Mouse (Mus musculus) megakaryocyte progenitor cell, adult 5-6 weeks (primary cell): ENCODE results near the gene Irf3. TPM values are rescaled to one million over a fixed set of nuclear protein-coding genes. Genes with fewer than 3 reads are reported as not detected.

Experiments
- total RNA-seq, 2 experiments: library from RNA; stranded (forward) in 1 of 2; stranded (reverse) in 1 of 2; fragments of 157-497, 149-512 nt in 1 of 2; fragments of 200-1000 nt in 1 of 2; gene quantifications; 2 replicates each; pipeline versions ENCODE4 v1.2.3 to v1.2.4; 2015 to 2017

Irf3 gene
- total RNA-seq, 2 experiments from 2014 or later = 70.4 to 79.5 TPM

Other genes starting within 250 kb of the Irf3 start
Only the 30 nearest of the 37 such genes appear.
- 39.8 and 47.3 TPM in 2 replicates for gene Nup62, start 181.6 kb upstream of the Irf3 start, total RNA-seq (2015)
- 126 and 140 TPM in 2 replicates for gene Nup62, start 181.6 kb upstream of the Irf3 start, total RNA-seq (2017)
- 0.17 and 1.0 TPM in 2 replicates for gene Il4i1, start 181.3 kb upstream of the Irf3 start, total RNA-seq (2015)
- 0.17 and 0.25 TPM in 2 replicates for gene Il4i1, start 181.3 kb upstream of the Irf3 start, total RNA-seq (2017)
- 4.0 and 4.8 TPM in 2 replicates for gene Atf5, start 181.0 kb upstream of the Irf3 start, total RNA-seq (2015)
- 1.5 and 1.9 TPM in 2 replicates for gene Atf5, start 181.0 kb upstream of the Irf3 start, total RNA-seq (2017)
- gene Akt1s1, start 148.7 kb upstream of the Irf3 start, total RNA-seq (2015) = 8.0 and 10.4 TPM in 2 replicates
- gene Akt1s1, start 148.7 kb upstream of the Irf3 start, total RNA-seq (2017) = 23.9 and 24.9 TPM in 2 replicates
- gene Tbc1d17, start 148.6 kb upstream of the Irf3 start, total RNA-seq (2015) = 15.2 and 19.2 TPM in 2 replicates
- gene Tbc1d17, start 148.6 kb upstream of the Irf3 start, total RNA-seq (2017) = 13.6 and 13.8 TPM in 2 replicates
- gene Pnkp, start 140.5 kb upstream of the Irf3 start, total RNA-seq (2015) = 43.4 and 49.9 TPM in 2 replicates
- gene Pnkp, start 140.5 kb upstream of the Irf3 start, total RNA-seq (2017) = 60.7 and 69.8 TPM in 2 replicates
- 55.3 and 63.9 TPM in 2 replicates for gene Ptov1, start 127.9 kb upstream of the Irf3 start, total RNA-seq (2015)
- 25.5 and 41.5 TPM in 2 replicates for gene Ptov1, start 127.9 kb upstream of the Irf3 start, total RNA-seq (2017)
- gene Med25, start 104.9 kb upstream of the Irf3 start, total RNA-seq (2015) = 26.0 and 36.8 TPM in 2 replicates
- gene Med25, start 104.9 kb upstream of the Irf3 start, total RNA-seq (2017) = 11.4 and 14.5 TPM in 2 replicates
- 9.8 and 10.6 TPM in 2 replicates for gene Fuz, start 101.6 kb upstream of the Irf3 start, total RNA-seq (2015)
- 16.6 and 19.9 TPM in 2 replicates for gene Fuz, start 101.6 kb upstream of the Irf3 start, total RNA-seq (2017)
- gene Ap2a1, start 68.2 kb upstream of the Irf3 start, total RNA-seq (2015) = 36.1 and 40.4 TPM in 2 replicates
- 25.8 and 39.8 TPM in 2 replicates for gene Ap2a1, start 68.2 kb upstream of the Irf3 start, total RNA-seq (2017)
- not detected in 2 replicates for gene Tsks, start 54.4 kb upstream of the Irf3 start, total RNA-seq (2015)
- not detected in 2 replicates for gene Tsks, start 54.4 kb upstream of the Irf3 start, total RNA-seq (2017)
- gene Cpt1c, start 22.8 kb upstream of the Irf3 start, total RNA-seq (2015) = 0.42 and 0.54 TPM in 2 replicates
- 0.25 and 1.6 TPM in 2 replicates for gene Cpt1c, start 22.8 kb upstream of the Irf3 start, total RNA-seq (2017)
- gene Prmt1, start 11.1 kb upstream of the Irf3 start, total RNA-seq (2015) = 147 and 153 TPM in 2 replicates
- gene Prmt1, start 11.1 kb upstream of the Irf3 start, total RNA-seq (2017) = 113 and 135 TPM in 2 replicates
- 22.6 and 25.9 TPM in 2 replicates for gene Bcl2l12, start 1.1 kb downstream of the Irf3 start, total RNA-seq (2015)
- 26.2 and 28.0 TPM in 2 replicates for gene Bcl2l12, start 1.1 kb downstream of the Irf3 start, total RNA-seq (2017)
- gene Scaf1, start 18.7 kb downstream of the Irf3 start, total RNA-seq (2015) = 19.5 and 21.9 TPM in 2 replicates
- gene Scaf1, start 18.7 kb downstream of the Irf3 start, total RNA-seq (2017) = 8.7 and 11.2 TPM in 2 replicates
- 4.8 and 6.1 TPM in 2 replicates for gene Rras, start 20.3 kb downstream of the Irf3 start, total RNA-seq (2015)
- gene Rras, start 20.3 kb downstream of the Irf3 start, total RNA-seq (2017) = 1.1 TPM in 1 of 2 replicates, not detected in the other
- gene Prr12, start 55.2 kb downstream of the Irf3 start, total RNA-seq (2015) = 20.5 and 21.7 TPM in 2 replicates
- 2.8 and 4.0 TPM in 2 replicates for gene Prr12, start 55.2 kb downstream of the Irf3 start, total RNA-seq (2017)
- gene Nosip, start 64.8 kb downstream of the Irf3 start, total RNA-seq (2015) = 39.7 and 45.0 TPM in 2 replicates
- gene Nosip, start 64.8 kb downstream of the Irf3 start, total RNA-seq (2017) = 46.8 and 49.2 TPM in 2 replicates
- gene Prrg2, start 65.0 kb downstream of the Irf3 start, total RNA-seq (2015) = 2.6 and 4.7 TPM in 2 replicates
- 3.0 and 4.2 TPM in 2 replicates for gene Prrg2, start 65.0 kb downstream of the Irf3 start, total RNA-seq (2017)
- gene Rcn3, start 94.6 kb downstream of the Irf3 start, total RNA-seq (2015) = 4.6 and 7.8 TPM in 2 replicates
- gene Rcn3, start 94.6 kb downstream of the Irf3 start, total RNA-seq (2017) = 5.4 TPM in 2 replicates
- gene Fcgrt, start 106.2 kb downstream of the Irf3 start, total RNA-seq (2015) = 0.54 and 0.62 TPM in 2 replicates
- gene Fcgrt, start 106.2 kb downstream of the Irf3 start, total RNA-seq (2017) = 3.9 TPM in 2 replicates
- gene Rps11, start 126.8 kb downstream of the Irf3 start, total RNA-seq (2015) = 3,046 and 3,197 TPM in 2 replicates
- 1,081 and 1,541 TPM in 2 replicates for gene Rps11, start 126.8 kb downstream of the Irf3 start, total RNA-seq (2017)
- 2,930 and 3,118 TPM in 2 replicates for gene Rpl13a, start 131.1 kb downstream of the Irf3 start, total RNA-seq (2015)
- 3,320 and 3,859 TPM in 2 replicates for gene Rpl13a, start 131.1 kb downstream of the Irf3 start, total RNA-seq (2017)
- not detected in 2 replicates for gene Gm45713, start 138.6 kb downstream of the Irf3 start, total RNA-seq (2015)
- gene Gm45713, start 138.6 kb downstream of the Irf3 start, total RNA-seq (2017) = 1.4 TPM in 1 of 2 replicates, not detected in the other
- gene Flt3l, start 138.8 kb downstream of the Irf3 start, total RNA-seq (2015) = 8.2 and 8.5 TPM in 2 replicates
- gene Flt3l, start 138.8 kb downstream of the Irf3 start, total RNA-seq (2017) = 4.7 and 7.0 TPM in 2 replicates
- 114 and 146 TPM in 2 replicates for gene Pih1d1, start 156.7 kb downstream of the Irf3 start, total RNA-seq (2015)
- gene Pih1d1, start 156.7 kb downstream of the Irf3 start, total RNA-seq (2017) = 34.9 and 61.8 TPM in 2 replicates
- 57.5 and 59.3 TPM in 2 replicates for gene Aldh16a1, start 156.9 kb downstream of the Irf3 start, total RNA-seq (2015)
- 23.4 and 25.8 TPM in 2 replicates for gene Aldh16a1, start 156.9 kb downstream of the Irf3 start, total RNA-seq (2017)
- 0.07 TPM in 1 of 2 replicates, not detected in the other for gene Slc17a7, start 166.3 kb downstream of the Irf3 start, total RNA-seq (2015)
- gene Slc17a7, start 166.3 kb downstream of the Irf3 start, total RNA-seq (2017) = not detected in 2 replicates
- not detected in 2 replicates for gene Gfy, start 181.9 kb downstream of the Irf3 start, total RNA-seq (2015)
- gene Gfy, start 181.9 kb downstream of the Irf3 start, total RNA-seq (2017) = not detected in 2 replicates
- gene Pth2, start 183.3 kb downstream of the Irf3 start, total RNA-seq (2015) = not detected in 2 replicates
- gene Pth2, start 183.3 kb downstream of the Irf3 start, total RNA-seq (2017) = not detected in 2 replicates